Mouse (Mus musculus): ENCODE data around the gene Carm1. TPM values are rescaled to one million over a fixed set of nuclear protein-coding genes. Genes with fewer than 3 reads are reported as not detected.
"Not testable (repeated sequence)": the region's sequence is repeated elsewhere in the genome, so short reads cannot be mapped to it uniquely, and the experiment has no call there.

Gene Carm1
- polyA plus RNA-seq, 1 experiment from 2014 or later: 10.8 TPM

DNA sequence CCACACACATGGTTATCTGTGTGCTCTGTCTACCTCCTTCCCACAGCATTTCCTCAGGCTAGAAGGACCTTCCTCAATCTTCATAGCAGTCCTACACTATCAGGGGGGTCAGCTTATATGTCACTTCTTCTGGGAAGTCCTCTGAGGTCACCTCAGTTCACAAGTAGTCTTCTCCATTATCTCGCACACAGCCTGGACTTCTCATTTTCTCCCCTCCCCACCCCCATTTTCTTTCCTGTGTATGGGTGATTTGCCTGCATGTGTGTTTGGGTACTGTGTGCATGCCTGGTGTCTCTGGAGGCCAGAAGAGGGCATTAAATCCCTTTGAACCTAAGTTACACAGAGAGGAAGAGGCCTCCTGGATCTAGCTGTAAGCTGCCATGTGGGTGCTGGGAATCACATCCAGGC, 18.8 kb upstream of the Carm1 start:
- Histone ChIP-seq H3K27me3 (replicated peaks; ENCODE audit: insufficient read depth, low read length) (no peaks in the 10 kb centered on the region), H3K4me2 (replicated peaks; ENCODE audit: low read depth, low read length) (no peak overlapping the region), H3K4me3 (ENCODE audit: low read depth, low read length) (no peak overlapping the region), H3K27ac (ENCODE audit: low read length) (no peak overlapping the region), H3K9ac (replicated peaks; ENCODE audit: low read depth) (no peak overlapping the region), H3K36me3 (ENCODE audit: insufficient read depth, low read length) (no peaks in the 10 kb centered on the region), H3K4me1 (ENCODE audit: insufficient read depth, low read depth, low read length) (no peaks in the 10 kb centered on the region), H3K9me3 (ENCODE audit: low read length) (no peaks in the 10 kb centered on the region)
- 55% methylated on average over 1 of the region's 1 CpGs for WGBS
- no peak; the same call in 1 of the 2 replicates for ATAC-seq
- DNase-seq (ENCODE audit: low spot score): peak; percentile 19
- TF ChIP-seq EP300 (IDR thresholded peaks at IDR 0.05) (no peak), CTCF (IDR thresholded peaks at IDR 0.05) (no peak)

DNA sequence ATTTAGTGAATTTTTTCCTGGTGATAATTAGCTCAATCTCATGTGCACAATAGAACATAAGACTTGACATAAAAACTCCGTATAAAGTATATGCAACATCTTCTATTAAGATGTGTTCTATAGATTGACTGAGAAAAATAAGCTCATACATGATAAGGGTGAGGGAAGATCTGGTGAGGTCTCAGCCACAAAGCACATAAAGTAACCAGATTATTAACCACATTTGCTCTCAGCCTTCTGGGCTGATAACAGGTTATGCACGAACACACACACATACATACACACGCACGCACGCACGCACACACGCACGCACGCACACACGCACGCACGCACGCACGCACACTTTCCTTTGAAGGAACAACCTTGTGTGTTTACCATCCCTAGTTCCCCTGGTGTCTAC, 10.2 kb upstream of the Carm1 start:
- no peak overlapping the region for H3K9ac ChIP-seq (replicated peaks; ENCODE audit: low read depth)
- no peaks in the 10 kb centered on the region for H3K27me3 ChIP-seq (replicated peaks; ENCODE audit: insufficient read depth, low read length)
- no peak for DNase-seq (ENCODE audit: low spot score)
- no peak overlapping the region for H3K4me3 ChIP-seq (ENCODE audit: low read depth, low read length)
- 87% methylated on average over 14 of the region's 14 CpGs for WGBS
- no peaks in the 10 kb centered on the region for H3K9me3 ChIP-seq (ENCODE audit: low read length)
- H3K4me2 ChIP-seq (replicated peaks; ENCODE audit: low read depth, low read length): no peak overlapping the region
- TF ChIP-seq CTCF (IDR thresholded peaks at IDR 0.05) (no peak), EP300 (IDR thresholded peaks at IDR 0.05) (no peak)
- no peaks in the 10 kb centered on the region for H3K4me1 ChIP-seq (ENCODE audit: insufficient read depth, low read depth, low read length)
- ATAC-seq: no peak
- no peaks in the 10 kb centered on the region for H3K36me3 ChIP-seq (ENCODE audit: insufficient read depth, low read length)
- H3K27ac ChIP-seq (ENCODE audit: low read length): no peak overlapping the region

GRCm38 (mm10) chr9:21537009-21537408, 9.7 kb upstream of the Carm1 start:
- DNase-seq (ENCODE audit: low spot score) (no peak), ATAC-seq (no peak)
- TF ChIP-seq CTCF (IDR thresholded peaks at IDR 0.05): no peak
- no peak for TF ChIP-seq EP300 (IDR thresholded peaks at IDR 0.05)
- no peak overlapping the region for H3K9ac ChIP-seq (replicated peaks; ENCODE audit: low read depth)
- 70% methylated on average over 4 of the region's 4 CpGs for WGBS
- no peaks in the 10 kb centered on the region for H3K27me3 ChIP-seq (replicated peaks; ENCODE audit: insufficient read depth, low read length)
- no peaks in the 10 kb centered on the region for H3K4me1 ChIP-seq (ENCODE audit: insufficient read depth, low read depth, low read length)
- no peak overlapping the region for H3K4me3 ChIP-seq (ENCODE audit: low read depth, low read length)
- no peaks in the 10 kb centered on the region for H3K9me3 ChIP-seq (ENCODE audit: low read length)
- H3K27ac ChIP-seq (ENCODE audit: low read length): no peak overlapping the region
- H3K36me3 ChIP-seq (ENCODE audit: insufficient read depth, low read length): no peaks in the 10 kb centered on the region
- H3K4me2 ChIP-seq (replicated peaks; ENCODE audit: low read depth, low read length): no peak overlapping the region

DNA sequence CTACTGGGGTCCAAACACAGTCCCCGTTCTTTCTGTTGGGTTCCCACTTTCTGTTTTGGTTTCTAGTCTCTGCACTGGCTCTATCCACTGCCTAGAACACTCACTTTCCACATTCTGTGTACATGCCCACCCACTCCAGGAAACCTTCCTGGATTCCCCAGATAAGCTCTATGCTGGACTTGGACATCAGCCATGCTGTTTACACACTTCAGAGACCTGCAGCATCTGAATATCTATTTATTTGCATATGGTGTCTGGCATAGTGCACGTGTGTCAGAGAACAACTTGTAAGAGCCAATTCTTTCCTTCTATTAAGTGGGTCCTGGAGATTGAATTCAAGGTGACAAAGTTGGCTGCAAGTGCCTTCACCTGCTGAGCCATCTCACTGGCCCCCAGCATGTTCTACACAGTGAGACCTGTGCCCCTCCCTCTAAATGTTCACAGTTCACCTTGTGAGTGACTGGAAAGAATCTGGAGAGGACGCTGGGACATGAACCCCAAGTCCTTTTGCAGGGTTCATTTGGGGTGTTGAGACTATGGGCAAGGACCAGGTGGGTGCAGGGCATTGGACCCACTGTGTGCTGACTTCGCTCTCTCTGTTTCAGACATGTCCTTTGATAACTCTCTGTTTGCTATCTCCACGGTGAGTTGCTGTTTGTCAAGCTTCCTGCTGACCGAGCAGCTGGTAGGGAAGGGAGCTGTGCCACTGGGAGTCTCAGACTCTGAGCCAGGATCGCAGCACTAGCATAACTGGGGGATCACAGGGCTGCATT, 6.5 kb upstream of the Carm1 start:
- H3K9me3 ChIP-seq (ENCODE audit: low read length): no peaks in the 10 kb centered on the region
- no peak overlapping the region for H3K4me3 ChIP-seq (ENCODE audit: low read depth, low read length)
- TF ChIP-seq EP300 (IDR thresholded peaks at IDR 0.05): no peak
- TF ChIP-seq CTCF (IDR thresholded peaks at IDR 0.05): no peak
- no peak overlapping the region for H3K27ac ChIP-seq (ENCODE audit: low read length)
- H3K4me2 ChIP-seq (replicated peaks; ENCODE audit: low read depth, low read length): no peak overlapping the region
- WGBS: 60% methylated on average over 7 of the region's 7 CpGs
- peak; percentile 32; the same call in 1 of the 2 replicates for ATAC-seq
- H3K27me3 ChIP-seq (replicated peaks; ENCODE audit: insufficient read depth, low read length): no peaks in the 10 kb centered on the region
- H3K9ac ChIP-seq (replicated peaks; ENCODE audit: low read depth): no peak overlapping the region
- H3K4me1 ChIP-seq (ENCODE audit: insufficient read depth, low read depth, low read length): no peaks in the 10 kb centered on the region
- H3K36me3 ChIP-seq (ENCODE audit: insufficient read depth, low read length): no peaks in the 10 kb centered on the region
- peak; percentile 22 for DNase-seq (ENCODE audit: low spot score)

DNA sequence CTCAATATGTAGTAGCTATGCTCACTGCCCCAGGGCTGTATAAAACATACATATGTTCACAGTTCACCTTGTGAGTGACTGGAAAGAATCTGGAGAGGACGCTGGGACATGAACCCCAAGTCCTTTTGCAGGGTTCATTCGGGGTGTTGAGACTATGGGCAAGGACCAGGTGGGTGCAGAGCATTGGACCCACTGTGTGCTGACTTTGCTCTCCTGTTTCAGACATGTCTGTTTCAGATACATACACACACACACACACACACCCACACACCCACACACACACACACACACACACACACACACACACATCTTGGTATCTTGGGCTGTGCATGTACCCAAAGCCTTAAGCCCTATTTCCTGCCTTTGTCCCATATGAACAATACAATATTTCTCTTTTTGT, 4.7 kb upstream of the Carm1 start:
- H3K36me3 ChIP-seq (ENCODE audit: insufficient read depth, low read length); H3K27me3 ChIP-seq (replicated peaks; ENCODE audit: insufficient read depth, low read length); H3K4me1 ChIP-seq (ENCODE audit: insufficient read depth, low read depth, low read length); DNase-seq (ENCODE audit: low spot score); H3K9ac ChIP-seq (replicated peaks; ENCODE audit: low read depth); ATAC-seq; H3K27ac ChIP-seq (ENCODE audit: low read length); H3K9me3 ChIP-seq (ENCODE audit: low read length); H3K4me2 ChIP-seq (replicated peaks; ENCODE audit: low read depth, low read length); H3K4me3 ChIP-seq (ENCODE audit: low read depth, low read length): not testable (repeated sequence)
- 72% methylated on average over 2 of the region's 2 CpGs for whole genome bisulfite sequencing

- H3K27me3 ChIP-seq (replicated peaks; ENCODE audit: insufficient read depth, low read length): no peaks in the 10 kb centered on the region
- H3K27ac ChIP-seq (ENCODE audit: low read length): peak overlapping the region; percentile 95
- H3K4me2 ChIP-seq (replicated peaks; ENCODE audit: low read depth, low read length): peak overlapping the region; percentile 87
- peak overlapping the region; percentile 58 for H3K4me3 ChIP-seq (ENCODE audit: low read depth, low read length)
- peak overlapping the region; percentile 34; the same call in 1 of the 2 replicates for H3K9ac ChIP-seq (replicated peaks; ENCODE audit: low read depth)
- no peaks in the 10 kb centered on the region for H3K9me3 ChIP-seq (ENCODE audit: low read length)
- TF ChIP-seq CTCF (IDR thresholded peaks at IDR 0.05): peak; percentile 29
- TF ChIP-seq EP300 (IDR thresholded peaks at IDR 0.05): no peak
- ATAC-seq (peak; percentile 64), DNase-seq (ENCODE audit: low spot score) (no peak)
- H3K36me3 ChIP-seq (ENCODE audit: insufficient read depth, low read length): no peaks in the 10 kb centered on the region
- WGBS: 15% methylated on average over 9 of the region's 9 CpGs
- H3K4me1 ChIP-seq (ENCODE audit: insufficient read depth, low read depth, low read length): peaks cover 4% of the 10 kb centered on the region; the same call in 1 of the 2 replicates
These were observed 1.3 kb upstream of the Carm1 start for GRCm38 (mm10) chr9:21545351-21545915.
